Mouse (Mus musculus) T-helper 17 cell (primary cell): ENCODE results near the gene Brsk1.

Experiments
- in situ Hi-C, 2 experiments: fragments of 300-600 bp; cut with MboI, MseI; formaldehyde crosslinking; loops; 1 replicate in 1 of 2; 2 replicates in 1 of 2; pipeline ENCODE4 v1.15.1; 2025; ENCODE audit warnings: high pct_unique_total_duplicates in 2 of 2

The Brsk1 gene

GRCm38 (mm10) chr7:4764946-4765710 lies 74.7 kb downstream of the Brsk1 start:
- in situ Hi-C loops: no loop called here
